Mouse (Mus musculus): Measurements from ENCODE around the gene Zfp568. TPM values are rescaled to one million over a fixed set of nuclear protein-coding genes. Genes with fewer than 3 reads are reported as not detected.

Gene Zfp568
- total RNA-seq, 2 experiments from 2014 or later: 3.0 to 3.5 TPM

DNA sequence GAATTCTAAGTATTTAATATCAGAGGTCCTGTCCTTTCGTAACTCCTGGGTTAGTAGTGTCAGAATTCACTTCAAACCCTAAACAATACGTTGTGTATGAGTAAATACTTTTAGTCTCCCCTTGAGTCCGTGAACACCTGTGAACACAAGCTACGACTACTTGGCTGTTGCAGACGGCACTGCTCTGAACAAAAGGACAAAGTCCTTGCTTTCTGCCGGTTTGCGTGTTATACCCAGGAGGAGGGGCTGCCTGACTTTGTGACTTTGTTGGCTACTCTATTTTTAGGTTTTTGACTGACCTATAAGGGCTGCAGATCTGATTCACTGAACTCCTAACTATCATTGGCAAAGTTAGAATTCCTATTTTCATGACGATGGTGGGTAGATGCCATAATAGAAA lies 2.3 kb downstream of the Zfp568 start:
- no peak for ATAC-seq (replicated peaks; ENCODE audit: low FRiP score, poor library complexity, severe bottlenecking)

DNA sequence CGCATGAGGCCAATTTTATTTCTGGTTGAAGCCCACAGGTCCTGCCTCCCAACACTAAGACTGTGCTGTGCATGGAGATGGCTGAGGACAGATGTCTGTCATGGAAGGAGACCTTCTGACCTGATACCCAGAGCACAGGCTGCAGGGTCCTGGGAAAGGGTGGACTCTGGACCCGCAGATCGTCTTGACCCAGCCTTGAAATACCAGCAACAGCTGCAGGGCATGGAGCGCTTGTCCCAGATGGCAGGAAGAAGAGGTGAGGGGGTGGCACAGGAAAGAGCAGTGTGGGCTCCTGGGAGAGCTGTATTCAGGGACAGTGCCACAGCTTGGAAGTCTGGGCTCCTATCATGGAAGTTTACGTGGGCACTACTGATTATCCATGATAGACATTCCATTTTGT lies 3.8 kb downstream of the Zfp568 start:
- ATAC-seq (replicated peaks; ENCODE audit: low FRiP score, poor library complexity, severe bottlenecking): no peak

DNA sequence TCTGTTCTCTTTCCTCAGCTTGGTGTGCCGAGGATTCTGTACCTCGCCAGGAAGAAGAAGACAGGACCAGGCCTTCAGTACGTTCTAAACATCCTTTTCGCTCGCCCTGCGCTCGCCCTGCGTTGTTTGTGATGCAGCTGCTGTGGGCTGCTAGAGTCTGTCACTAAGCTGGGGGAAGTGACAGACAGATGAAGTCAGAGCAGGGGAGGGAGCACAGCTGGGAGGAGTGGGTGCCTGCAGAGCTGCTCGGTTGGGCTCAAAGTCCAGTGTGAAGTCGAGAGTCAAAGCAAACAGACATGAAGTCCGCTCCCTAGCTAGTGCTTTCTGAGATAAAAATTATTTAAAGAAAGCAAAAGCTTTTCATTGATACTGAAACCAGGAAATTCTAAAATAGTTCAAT lies 5.3 kb downstream of the Zfp568 start:
- no peak for ATAC-seq (replicated peaks; ENCODE audit: low FRiP score, poor library complexity, severe bottlenecking)

DNA sequence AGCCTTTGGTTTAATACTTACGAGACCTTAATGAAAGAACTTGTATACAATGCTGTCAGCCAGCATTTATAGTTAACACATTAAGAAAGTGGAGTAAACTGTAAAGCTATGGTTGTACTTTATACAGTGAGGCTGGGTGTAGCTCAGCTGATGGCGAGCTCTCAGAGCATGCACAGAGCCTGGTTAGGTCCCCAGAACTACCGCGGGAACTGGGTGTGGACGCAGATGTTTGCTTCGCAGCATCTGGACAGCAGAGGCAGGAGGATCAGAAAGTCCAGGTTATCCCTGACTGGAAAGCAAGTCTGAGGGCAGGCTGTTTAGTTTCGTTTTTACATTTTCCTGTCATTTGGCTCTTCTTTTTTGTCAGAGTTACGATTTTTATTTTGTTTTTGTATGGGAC lies 8.9 kb downstream of the Zfp568 start:
- no peak for ATAC-seq (replicated peaks; ENCODE audit: low FRiP score, poor library complexity, severe bottlenecking)

DNA sequence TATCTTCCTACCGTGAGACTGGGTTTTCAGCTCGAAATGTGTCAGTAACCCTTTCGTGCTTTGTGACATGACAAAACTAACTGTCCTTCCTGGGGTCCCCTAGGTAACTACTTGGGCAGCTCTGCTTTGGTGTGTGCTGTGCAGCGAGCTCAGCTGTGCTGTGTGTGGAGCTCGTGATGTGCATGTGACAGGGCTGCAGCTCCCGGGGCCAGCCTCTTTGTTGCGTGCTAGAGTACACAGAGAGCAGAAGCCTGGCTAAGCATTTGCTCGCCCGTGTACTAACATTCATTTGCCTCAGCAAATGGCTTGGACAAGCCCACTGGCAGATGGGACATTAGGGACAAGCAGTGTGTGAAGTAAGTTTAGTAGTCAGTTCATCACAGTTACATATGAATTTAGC lies 9.6 kb downstream of the Zfp568 start:
- no peak for ATAC-seq (replicated peaks; ENCODE audit: low FRiP score, poor library complexity, severe bottlenecking)

DNA sequence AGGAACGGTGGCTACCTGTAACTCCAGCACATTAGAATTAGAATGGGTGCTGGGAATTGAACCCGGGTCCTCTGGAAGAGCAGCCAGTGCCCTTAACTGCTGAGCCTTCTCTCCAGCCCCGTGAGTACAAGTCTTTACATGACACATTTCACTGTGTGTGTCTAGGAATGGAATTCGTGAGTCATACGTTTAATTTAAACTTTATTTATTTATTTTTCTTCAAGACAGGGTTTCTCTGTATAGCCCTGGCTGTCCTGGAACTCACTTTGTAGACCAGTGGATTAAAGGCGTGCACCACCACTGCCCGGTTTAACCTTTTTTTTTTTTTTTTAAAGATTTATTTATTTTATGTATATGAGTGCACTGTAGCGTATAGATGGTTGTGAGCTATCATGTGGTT lies 11.4 kb downstream of the Zfp568 start:
- ATAC-seq (replicated peaks; ENCODE audit: low FRiP score, poor library complexity, severe bottlenecking): no peak

DNA sequence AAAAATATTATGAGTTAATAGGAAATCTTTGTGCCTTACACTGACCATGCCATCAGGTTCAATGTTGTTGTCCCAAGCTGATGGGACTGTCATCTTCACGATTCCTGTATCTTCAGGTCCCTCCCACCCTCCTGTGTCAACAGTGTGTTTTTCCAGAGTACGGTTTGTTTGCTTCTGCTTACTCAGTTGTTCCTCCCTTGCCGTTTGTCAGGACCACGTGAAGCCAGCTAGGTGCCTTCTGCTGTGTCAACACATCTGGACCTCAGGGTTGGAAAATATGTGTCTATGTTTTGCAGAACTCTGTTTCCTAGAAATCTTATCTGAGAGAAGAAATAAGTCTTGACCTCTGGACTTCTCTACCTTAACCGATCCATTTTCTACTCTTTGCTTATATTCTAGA lies 16.8 kb downstream of the Zfp568 start:
- ATAC-seq (replicated peaks; ENCODE audit: low FRiP score, poor library complexity, severe bottlenecking): no peak

DNA sequence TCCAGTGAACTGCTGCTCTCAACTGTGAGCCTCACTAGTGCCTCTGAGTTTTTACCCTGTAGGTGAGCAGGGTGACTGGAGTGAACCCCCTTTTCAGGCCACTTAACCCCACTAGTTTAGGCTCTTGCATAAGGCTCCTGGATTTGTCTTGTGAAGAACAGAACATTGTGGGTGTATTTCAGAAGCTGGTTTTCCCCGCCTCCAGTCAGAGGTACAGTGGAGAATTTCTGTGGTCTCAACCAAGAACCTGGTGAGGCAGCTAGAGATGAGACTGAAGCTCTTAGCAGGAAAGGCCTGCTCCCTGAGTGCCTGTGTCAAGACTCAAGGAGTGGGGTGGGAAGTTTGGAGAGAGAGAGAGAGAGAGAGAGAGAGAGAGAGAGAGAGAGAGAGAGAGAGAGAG lies 23.8 kb downstream of the Zfp568 start:
- ATAC-seq (replicated peaks; ENCODE audit: low FRiP score, poor library complexity, severe bottlenecking): no peak

DNA sequence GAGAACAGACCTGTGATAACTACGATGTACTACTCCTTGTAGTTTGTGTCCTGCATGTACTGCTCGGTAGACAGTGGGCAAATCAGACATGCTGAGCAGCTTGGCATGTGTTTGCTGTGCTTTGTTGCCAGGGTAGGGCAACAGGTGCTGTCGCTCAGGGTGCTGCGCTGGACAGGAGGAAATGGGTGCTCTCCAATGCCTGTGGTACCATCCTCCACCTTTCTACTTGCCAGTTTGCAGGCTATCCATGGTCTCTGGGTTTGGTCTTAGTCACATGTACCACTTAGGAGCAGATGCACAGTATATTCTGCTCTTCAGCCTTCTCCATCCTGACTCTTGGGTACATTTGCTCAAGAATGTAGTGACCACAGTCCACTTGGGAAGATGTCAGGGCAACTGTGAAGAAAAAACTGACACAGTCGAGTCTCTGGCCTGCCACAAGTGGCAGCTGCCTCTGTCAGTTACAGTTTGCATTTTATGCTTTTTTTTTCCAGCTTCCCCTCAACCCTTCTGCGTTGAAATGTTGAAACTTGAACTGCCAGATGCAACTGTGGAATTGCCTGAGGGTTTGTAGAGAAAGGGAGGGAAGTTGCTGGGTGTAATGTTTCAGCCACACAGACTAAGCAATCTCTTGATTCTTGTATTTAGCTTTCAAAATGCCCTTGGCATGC lies 24.4 kb downstream of the Zfp568 start:
- ATAC-seq (replicated peaks; ENCODE audit: low FRiP score, poor library complexity, severe bottlenecking): no peak

DNA sequence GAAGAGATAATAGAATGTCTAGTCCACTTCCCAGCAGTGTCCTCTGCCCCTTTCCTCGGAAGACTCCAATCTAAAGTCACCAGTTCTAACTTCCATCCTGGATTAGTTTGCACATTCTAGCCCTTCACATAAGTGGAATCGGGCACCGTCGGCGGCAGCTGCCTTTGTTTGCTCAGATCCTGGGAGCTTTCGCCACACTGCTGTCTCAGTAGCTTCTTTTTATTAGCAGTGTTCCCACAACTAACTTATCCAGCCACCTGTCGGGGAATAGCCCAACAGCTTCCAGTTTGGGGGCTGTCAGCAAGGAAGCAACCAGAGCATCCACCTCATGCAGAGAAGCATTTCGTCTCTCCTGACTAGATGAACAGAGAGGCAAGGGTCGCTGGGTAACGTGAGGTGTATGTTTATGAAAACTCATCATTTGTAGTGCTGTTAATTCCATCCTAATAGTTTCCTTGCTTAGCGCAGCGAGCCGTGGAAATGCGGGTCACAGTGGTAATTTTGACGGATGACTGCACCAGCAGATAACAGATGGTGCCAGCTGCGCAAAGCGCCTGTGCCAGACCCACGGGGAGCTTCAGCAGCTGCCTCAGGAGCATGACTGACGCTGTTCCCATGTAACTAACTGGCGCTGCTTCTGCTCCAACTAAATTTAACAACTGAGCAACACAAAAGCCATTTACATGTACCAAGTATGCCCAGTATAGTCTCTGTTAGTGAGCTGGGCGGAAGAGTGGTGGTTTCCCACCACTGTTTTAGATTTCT lies 25.7 kb downstream of the Zfp568 start:
- no peak for ATAC-seq (replicated peaks; ENCODE audit: low FRiP score, poor library complexity, severe bottlenecking)

DNA sequence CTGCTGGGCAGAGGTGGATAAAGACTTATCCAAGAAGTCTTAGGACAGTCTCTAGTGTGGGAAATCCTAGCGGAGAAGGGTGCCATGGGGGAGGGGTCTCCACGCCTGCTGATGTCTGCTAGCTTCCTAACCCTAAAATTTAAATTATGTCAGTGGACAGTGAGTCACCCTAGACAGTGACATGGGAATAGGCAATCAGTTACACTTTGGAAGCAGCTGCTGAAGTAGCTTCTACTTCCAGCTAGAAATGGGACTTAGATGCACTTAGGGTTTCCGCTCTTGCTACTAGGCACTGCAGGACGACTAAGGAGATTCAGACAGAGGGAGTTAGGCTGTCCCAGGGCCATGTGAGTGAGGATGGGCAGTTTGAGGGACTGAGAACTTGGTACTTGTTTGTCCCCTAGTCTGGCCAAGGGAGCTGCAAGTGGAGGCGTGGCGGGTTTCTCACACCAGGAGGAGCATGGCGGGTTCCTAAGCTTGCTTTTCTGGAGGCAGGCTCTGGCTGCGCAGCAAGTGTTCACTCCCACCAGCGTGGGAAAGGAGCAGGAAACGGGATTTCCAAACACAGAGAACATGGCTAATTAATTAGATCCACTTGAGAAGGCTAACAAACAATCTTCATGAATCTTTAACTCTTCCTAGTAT lies 26.9 kb downstream of the Zfp568 start:
- no peak for ATAC-seq (replicated peaks; ENCODE audit: low FRiP score, poor library complexity, severe bottlenecking)

DNA sequence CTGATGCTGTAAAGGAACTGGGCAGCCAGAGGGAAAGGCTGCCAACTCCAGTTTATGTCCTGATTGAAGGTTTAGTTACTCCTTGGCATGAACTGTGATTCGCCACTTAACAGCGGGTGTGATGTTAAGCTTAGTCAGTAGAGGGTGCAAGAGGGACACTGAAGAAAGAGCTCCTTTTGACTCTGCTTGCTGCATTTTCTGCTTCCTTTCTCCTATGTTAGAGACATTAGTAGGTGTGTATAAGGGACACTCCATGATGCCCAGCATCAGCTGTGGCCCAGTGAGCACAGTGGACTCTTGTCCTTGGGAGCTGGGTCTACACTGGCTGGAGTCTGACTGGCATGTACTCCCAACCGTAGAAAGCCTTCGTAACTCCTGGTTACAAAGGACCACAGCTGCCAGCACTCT lies 29.2 kb downstream of the Zfp568 start:
- peak; percentile 85 for ATAC-seq (replicated peaks; ENCODE audit: low FRiP score, poor library complexity, severe bottlenecking)

DNA sequence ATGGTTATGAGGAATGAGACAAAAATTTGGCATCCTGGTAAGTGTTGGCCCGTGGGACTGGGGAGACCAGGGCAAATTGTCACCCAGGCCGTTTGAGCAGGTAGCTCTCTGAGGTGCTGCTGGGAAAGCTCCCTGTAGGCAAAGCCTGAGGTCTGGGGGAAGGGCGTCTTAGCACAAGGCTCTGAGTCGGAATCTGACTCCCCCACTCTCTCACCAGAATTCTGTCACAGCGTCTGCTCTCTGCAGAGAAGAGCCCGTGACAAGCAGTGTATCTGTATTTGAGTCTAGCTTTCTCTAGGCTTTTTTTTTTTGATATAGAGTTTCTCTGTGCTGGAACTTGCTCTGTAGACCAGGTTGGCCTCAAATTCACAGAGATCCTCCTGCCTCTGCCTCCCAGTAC lies 33.5 kb downstream of the Zfp568 start:
- ATAC-seq (replicated peaks; ENCODE audit: low FRiP score, poor library complexity, severe bottlenecking): no peak

DNA sequence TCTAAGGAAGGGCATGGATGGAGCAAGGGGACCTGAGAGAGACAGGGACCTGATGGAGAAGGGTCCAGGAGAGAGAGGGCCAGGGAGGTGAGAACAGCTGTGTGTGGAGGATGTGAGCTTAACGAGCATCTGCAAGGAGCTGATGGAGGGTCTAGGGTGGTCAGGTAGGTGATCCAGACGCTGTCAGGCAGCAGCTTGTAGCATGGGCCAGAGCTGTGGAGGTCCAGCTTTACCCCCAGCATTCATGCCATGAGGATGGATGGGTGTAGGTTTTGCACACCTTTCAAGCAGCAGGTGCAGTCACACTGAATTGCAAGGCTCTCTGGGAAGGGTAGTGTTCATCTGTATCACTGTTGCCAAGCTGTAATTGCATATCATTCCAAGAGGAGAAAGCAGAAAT lies 35.8 kb downstream of the Zfp568 start:
- ATAC-seq (replicated peaks; ENCODE audit: low FRiP score, poor library complexity, severe bottlenecking): no peak

DNA sequence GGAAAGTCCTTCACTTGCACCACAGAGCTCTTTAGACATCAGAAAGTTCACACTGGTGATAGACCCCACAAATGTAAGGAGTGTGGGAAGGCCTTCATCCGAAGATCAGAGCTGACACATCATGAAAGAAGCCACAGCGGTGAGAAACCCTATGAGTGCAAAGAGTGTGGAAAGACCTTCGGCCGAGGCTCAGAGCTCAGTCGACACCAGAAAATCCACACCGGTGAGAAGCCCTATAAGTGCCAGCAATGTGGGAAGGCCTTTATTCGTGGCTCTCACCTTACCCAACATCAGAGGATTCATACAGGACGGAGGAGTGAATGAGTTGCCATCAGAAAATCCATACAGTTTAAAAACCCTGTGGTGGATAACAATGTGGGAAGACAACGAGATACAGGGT lies 39.6 kb downstream of the Zfp568 start:
- ATAC-seq (replicated peaks; ENCODE audit: low FRiP score, poor library complexity, severe bottlenecking): peak; percentile 14; the same call in 1 of the 2 replicates

DNA sequence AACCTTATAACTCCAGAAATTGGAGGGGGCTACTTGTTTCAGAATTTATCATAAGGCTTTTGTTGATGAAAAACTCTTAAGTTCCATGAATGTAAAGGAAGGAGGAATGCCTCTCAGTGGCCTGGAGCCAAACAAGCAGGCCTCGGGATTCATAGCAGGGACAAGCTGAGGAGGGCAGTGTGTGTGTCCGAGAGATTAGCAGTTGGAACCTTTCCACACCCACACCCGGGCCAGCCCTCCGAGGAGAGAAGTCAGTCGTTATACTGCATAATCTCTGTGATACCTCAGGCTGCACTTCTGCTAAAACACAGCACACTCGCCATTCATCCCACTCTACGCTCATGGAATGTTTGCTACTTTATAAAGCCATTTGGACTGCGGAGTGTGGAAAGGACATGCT lies 40.0 kb downstream of the Zfp568 start:
- peak; percentile 97 for ATAC-seq (replicated peaks; ENCODE audit: low FRiP score, poor library complexity, severe bottlenecking)

DNA sequence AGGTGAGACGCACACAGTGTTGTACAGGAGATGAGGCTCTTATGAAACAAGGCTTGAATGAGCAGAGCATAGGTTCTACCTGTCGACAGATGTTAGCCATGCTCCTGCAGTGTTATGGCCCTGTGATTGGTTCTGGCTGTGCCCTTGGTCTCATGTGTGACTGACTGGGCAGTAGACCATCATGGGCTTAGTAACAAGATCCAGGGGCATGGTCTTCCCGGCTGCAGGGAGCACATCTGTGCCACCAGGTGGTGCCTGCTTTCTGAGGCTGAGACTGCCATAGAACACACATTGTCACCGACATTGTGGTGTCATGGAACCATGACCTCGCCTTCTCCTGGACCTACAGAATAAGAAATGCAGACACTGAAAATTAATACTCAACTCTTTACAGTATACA lies 41.6 kb downstream of the Zfp568 start:
- no peak for ATAC-seq (replicated peaks; ENCODE audit: low FRiP score, poor library complexity, severe bottlenecking)

DNA sequence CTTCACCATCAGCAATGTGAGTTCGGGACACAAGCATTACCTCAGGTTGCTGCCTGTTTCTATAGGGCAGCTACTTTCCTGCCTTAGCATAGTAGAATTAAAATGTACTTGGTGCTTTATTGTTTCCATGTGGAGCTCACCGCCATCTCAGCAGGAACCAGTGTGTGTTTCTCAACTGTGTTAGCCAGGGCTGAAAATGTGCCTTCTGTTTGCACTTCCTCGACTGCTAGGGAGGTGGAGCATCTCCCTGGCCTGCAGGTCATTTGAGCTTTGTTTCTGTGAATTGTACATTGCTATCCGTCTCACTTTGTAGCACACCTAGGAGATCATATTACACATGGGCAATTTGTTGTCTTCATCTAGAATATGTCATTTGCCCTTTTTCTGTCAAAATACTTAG lies 43.6 kb downstream of the Zfp568 start:
- no peak for ATAC-seq (replicated peaks; ENCODE audit: low FRiP score, poor library complexity, severe bottlenecking)

DNA sequence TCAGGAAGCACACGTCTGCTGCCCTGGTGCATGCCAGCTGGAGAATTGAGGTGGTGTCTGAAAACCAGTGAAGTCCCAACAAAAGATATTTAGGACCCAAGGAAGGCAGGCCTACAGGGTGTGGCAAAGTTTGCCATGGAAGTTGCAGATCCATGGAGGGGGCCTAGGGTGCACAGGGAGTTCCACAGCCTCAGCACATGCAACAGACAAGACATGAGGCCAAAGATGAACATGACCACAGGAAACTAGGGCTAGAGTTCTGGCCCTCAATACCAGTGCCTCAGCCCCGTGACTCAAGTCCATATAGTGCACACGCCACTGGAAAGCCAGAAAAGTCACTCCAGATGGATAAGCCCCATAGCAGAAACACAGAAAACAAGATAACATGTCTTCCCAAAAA lies 44.8 kb downstream of the Zfp568 start:
- ATAC-seq (replicated peaks; ENCODE audit: low FRiP score, poor library complexity, severe bottlenecking): no peak

DNA sequence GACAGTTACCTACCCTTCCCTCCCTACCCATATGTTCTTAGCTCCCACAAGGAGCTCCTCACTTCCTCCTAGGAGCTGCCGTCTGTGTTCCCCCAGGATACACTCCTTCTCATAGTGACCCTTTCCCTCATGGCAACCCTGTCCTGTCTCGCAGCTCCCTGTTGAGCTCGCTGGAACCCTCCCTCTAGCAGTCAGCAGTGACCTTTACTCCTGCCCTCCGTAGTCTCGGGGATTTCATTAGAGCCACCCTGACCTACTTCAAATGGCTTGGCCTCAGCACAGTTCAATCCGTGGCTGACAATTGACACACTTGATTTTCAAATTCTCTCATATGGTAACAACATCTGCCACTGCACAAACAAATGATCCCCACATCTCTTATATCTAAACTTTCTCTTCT lies 46.9 kb downstream of the Zfp568 start:
- no peak for ATAC-seq (replicated peaks; ENCODE audit: low FRiP score, poor library complexity, severe bottlenecking)

DNA sequence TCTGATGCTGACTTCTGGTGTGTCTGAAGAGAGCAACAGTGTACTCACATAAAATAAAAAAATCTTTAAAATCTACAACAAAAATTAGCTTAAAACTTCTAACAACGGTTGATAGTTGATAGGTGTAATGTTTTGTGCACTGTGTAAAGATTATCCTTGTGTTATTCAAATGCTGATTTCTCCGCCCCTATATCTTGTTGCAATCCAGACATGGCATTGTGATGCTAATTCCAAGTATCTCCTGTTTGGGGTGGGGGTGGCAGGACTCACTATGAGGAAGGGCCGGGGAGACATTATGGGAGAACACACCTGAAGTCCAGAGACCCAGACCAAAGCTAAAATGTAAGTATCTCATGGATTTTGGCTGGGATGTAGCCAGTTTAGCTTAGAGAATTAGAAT lies 47.6 kb downstream of the Zfp568 start:
- ATAC-seq (replicated peaks; ENCODE audit: low FRiP score, poor library complexity, severe bottlenecking): no peak
